Mouse (Mus musculus) urinary bladder, adult 2 months (tissue): Measurements from ENCODE around the gene Samhd1. TPM values are rescaled to one million over a fixed set of nuclear protein-coding genes. Genes with fewer than 3 reads are reported as not detected.
"Not testable (repeated sequence)": the region's sequence is repeated elsewhere in the genome, so short reads cannot be mapped to it uniquely, and the experiment has no call there.

Experiments
- DNase-seq: peaks from one replicate; pipeline ENCODE4 v3.0.0; 2022; ENCODE audit warnings: low spot score
- polyA plus RNA-seq: library from polyadenylated mRNA; depleted of rRNA; stranded (reverse); fragments of >200 nt; gene quantifications from 2 replicates; pipeline ENCODE4 v1.2.3, GENCODE M21; 2012; rRNA removed

Gene Samhd1
- 57.2 and 77.9 TPM in 2 replicates for polyA plus RNA-seq

DNA sequence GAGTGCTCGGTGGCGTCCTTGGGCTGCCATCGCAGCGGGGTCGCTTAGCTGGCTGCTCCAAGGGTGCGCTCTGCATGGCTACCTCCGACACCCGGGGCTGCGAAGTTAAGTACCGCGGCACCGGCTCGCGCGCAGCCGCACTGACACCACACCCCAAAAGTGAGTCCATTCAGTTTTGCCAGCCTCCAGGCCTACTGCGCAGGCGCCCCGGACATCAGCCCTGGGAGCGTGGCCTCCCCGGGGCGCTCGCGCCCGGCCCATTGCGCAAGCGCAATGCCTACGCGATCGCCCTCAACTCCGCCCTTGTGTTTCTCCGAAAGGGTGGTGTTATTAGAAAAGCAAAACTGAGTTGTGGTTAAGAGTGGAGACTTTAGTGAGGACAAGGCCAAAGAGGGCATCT lies at the start of gene Samhd1:
TSS of gene Samhd1 (minus strand) at position 252 of the 400 bp plus-strand sequence.
- peak; percentile 90 for DNase-seq

DNA sequence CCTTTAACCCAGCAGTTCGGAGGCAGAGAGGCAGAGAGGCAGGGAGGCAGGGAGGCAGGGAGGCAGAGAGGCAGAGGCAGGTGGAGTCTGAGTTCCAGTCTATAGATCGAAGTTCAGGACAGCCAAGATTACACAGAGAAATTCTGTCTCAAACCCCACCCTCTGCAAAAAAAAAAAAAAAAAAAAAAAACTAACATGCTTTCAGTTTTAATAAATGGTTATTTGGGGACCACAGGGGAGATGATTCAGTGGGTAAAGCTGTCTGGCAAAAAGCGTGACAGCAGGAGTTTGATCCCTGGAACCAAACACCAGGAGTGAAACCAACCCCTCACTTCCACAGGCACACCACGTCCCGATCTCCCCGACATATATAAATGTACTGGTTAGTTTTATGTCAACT lies 43.1 kb upstream of the Samhd1 start:
- DNase-seq = no peak

DNA sequence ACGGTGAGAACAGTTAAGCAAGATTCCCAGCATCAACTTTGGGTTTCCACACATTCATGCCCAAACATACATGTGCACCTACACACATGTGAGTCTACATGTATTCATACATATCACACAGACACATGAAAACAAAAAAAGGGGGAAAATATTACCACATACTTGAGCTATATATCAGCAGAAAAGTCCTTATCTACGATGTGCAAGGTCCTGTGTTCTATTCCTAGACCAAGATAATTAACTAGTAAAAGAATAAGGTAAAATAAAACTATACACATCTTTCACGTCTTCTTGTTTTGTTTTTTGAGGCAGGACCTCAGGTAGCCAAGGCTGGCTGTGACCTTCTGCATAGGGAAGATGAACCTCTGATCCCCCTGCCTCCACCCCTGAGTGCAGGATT lies 41.2 kb upstream of the Samhd1 start:
- no peak for DNase-seq

DNA sequence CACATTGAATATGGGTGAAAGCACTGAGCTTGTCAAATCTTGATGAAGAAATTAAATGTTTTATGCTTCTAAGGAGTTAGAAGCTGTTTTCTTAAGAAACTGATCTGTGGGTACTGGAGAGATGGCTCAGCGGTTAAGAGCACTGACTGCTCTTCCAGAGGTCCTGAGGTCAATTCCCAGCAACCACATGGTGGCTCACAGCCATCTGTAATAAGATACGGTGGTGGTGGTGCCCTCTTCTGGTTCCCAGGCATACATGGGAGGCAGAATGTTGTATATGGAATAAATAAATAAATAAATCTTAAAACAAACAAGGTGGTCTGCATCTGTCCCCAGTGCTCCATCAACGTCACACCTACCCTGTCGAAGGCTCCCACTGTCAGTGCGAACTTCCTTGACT lies 39.4 kb upstream of the Samhd1 start:
- no peak for DNase-seq

DNA sequence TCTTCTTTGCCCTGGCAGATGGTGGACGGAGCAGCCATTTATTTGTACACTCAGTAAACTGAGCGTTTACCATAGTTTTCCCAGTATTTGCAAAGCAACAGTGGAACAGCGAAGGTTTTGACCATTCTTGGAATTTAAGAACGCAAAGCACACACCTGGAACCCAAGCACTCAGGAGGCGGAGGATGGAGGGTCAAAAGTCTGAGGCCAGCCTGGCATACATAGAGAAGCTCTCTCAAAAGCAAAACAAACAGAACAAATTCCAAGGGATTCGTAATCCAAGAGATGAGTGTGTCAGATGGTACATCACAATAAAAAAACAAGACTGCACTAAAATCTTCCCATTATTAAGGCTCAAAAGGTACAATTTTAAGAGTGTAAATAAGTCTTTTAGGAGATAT lies 38.5 kb upstream of the Samhd1 start:
- no peak for DNase-seq

DNA sequence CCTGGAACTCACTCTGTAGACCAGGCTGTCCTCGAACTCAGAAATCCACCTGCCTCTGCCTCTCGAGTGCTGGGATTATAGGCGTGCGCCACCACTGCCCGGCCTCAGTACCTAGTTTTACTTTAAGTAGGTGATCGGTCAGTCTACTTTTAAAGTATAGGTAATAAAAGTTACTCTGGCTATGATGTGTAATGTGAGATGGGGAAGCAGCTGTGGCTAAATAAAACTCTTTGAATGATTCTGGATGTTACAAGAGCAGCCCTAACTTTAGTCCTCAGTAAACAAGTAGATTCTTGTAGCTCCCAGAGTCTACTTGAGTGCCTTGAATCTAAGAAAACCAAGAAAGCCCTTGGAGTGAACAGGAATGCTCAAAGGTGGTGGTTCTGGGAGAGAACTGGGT lies 37.9 kb upstream of the Samhd1 start:
- DNase-seq = no peak

DNA sequence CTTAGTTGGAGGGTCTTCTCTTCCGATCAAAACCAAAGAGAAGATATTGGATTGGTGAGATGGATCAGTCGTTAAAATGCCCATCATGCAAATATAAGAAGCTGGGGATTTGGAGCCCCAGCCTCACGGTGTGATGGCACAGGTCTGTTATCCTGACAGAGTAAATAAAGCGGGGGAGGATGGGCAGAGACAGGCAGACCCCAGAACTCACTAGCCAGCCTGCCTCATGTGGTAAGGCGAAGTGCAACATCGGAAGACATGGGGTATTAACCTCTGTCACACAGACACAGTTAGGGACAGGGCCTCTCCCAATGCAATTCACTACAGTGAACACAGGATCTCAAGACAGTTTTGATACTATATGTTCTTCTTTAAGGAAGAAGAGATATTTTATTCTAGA lies 35.6 kb upstream of the Samhd1 start:
- no peak for DNase-seq

DNA sequence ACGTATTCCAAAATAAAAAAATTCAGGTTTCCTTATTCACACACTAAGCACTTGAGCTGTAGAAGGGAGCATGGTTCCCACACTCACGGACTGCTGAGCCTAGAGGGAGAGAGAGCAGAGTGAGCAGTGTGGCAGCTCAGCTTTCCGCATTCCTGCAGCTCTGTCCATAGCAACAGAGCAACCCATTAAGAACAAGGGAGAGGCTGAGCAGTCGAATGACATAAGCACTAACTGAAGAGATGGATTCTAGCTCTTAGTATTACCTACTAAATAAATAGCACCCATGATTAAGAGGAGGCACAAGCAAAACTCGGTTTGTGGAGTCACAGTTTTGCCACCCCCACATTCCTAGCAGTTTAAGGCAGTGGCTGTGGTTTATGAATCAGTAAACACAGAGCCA lies 35.1 kb upstream of the Samhd1 start:
- DNase-seq = no peak

DNA sequence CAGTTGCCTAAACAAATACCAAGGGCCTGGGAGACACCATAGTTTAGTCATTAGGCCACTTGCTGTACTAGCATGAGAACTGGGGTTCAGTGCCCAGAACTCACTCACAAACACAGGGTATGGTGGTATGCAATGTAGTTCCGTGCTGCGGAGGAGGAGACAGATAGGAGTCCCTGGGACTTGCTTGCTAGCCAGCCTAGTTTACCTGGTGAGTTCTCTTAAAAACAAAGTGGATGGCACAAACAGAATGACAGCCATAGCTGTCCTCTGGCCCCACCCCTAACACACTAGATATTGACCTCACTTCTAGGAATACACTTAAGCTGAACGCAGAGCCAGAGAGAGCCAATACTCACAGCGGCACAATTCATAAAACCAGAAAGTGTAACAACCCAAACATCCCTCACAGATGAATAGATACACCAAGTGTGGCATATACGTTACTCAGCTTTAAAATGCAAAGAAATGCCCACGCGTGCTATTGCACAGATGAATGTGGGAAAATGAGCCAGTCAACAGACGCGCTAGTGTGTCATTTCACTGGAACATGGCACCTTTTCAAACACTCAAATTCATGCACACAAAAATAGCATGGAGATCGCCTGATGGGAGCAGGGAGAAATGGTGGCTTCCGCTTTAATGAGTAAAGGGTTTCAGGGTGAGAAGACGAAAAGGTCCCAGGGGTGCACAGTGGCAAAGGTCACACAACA lies 31.5 kb upstream of the Samhd1 start:
- DNase-seq = no peak

DNA sequence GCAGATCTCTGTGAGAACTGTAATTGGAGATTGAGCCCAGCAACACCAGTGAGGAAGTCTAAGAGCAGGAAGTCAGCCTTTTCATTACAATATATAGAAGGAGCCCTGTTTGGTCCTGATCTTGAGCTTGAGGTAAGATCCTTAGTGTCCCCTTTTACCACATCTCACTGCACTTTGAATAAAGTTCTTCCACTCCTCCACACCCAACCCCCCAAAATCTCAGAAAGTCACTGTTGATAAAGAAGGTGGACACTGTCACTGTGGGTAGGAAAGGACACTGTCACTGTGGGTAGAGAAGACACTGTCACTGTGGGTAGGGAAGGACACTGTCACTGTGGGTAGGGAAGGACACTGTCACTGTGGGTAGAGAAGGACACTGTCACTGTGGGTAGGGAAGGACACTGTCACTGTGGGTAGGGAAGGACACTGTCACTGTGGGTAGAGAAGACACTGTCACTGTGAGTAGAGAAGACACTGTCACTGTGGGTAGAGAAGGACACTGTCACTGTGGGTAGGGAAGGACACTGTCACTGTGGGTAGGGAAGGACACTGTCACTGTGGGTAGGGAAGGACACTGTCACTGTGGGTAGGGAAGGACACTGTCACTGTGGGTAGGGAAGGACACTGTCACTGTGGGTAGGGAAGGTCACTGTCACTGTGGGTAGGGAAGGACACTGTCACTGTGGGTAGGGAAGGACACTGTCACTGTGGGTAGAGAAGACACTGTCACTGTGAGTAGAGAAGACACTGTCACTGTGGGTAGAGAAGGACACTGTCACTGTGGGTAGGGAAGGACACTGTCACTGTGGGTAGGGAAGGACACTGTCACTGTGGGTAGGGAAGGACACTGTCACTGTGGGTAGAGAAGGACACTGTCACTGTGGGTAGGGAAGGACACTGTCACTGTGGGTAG lies 30.5 kb upstream of the Samhd1 start:
- not testable (repeated sequence) for DNase-seq

DNA sequence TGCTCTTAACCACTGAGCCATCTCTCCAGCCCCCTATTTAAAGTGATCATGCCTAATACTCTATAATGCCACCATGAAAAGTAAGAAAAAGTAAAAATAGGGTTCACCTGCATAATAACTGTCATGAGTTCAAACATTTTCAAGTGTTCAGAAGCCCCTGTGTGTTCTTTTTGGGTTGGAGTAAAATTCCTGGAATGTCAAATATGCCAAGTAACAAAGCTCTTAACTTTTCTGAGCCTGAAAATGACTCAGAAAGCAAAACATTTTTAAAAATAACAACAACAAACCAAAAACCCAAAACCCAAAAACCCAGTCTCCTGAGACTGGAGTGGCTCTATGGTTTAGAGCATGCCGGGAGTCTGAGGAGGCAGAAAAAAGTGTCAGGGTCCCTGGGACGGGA lies 29.0 kb upstream of the Samhd1 start:
- no peak for DNase-seq

DNA sequence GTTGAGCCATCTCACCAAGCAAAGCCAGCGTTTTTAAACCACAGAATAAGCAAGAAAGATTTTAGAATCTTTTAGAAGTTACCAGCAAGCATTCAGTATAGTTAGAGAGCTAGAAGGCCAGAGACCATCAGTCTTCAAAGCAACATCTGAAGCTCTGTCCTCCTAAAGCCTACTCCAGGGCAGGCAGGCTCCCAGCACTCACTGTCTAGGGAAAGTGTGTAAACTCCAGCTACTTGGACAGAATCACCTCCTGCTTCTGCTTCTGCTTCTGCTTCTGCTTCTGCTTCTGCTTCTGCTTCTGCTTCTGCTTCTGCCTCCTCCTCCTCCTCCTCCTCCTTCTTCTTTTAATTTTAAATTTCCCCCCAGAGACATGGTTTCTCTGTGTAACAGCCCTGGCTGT lies 21.0 kb upstream of the Samhd1 start:
- no peak for DNase-seq

DNA sequence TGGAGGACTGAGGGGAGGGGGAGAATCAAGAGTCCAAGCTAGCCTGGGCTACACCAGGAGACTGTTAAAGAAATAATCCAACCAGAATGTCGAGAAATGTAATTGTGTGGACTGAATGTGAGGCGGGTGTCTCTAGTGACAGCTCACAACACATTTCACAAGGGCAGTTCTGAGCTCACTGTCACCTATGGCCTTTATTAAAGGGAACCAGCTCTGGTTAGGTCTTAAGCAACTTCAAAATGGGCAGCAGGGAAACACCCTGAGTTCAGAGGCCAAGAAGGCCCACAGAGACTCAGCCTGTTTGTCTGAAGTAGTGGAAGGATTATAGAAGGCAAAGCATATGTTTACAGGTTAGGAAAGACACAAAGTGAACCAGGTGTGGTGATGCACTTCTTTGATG lies 18.2 kb upstream of the Samhd1 start:
- no peak for DNase-seq

DNA sequence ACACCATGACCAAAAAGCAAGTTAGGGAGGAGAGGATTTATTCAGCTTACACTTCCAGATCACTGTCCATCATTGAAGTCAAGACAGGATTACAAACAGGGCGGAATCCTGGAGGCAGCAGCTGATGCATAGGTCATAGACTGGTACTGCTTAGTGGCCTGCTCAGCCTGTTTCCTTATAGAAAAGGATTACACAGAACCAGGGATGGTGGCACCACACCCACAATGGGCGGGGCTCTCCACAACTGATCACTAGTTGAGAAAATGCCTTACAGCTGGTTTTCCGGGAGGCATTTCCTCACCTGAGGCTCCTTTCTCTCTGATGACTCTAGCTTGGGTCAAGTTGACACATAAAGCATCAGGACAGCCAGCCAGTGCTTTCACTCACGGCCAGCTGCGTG lies 13.4 kb upstream of the Samhd1 start:
- no peak for DNase-seq

DNA sequence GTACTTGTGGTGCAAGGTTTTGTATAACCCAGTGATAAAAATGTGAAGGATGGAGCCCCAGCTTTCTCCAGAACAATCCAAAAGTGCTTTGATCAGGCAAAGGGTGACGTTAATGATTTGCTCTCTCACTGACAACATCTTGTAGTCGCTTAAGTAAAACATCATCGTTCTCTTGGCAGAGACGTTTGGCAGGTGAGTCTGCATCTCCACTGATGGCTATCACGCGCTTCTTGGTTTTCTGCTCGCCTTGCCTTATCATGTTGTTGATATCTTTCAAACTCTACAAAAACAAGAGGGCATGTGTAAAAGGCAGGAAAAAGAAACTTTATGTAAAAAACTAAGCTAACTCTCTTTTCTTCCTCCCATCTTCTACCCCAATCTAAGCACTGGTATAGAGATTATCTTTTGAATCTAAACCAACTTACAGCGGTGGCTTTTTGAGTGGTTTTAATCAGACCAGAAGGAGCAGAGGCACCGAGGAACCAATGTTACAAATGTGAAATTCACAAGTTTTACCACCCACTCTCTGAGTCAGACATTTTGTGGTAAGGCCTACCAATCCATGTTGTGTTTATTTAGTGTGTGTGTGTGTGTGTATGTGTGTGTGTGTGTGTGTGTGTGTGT lies 12.4 kb upstream of the Samhd1 start:
- no peak for DNase-seq

DNA sequence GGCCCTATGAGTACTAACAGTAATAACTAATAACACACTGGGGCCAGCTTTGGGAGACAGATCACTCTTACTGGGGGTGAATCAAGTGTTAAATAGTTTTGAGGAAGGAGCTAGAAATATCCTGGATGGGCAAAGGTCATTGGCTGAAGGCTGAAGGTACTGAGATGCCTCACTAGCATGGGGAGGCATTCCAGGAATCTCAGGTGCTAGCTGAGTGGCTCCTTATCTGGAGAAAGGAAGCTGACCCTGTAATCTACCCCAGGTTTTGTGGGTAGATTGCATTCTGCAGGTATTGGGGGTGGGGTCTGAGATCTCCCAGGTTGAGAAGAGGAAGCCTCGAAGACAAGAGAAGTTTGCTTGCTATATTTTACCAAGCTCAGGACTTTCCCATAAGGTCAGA lies 10.1 kb upstream of the Samhd1 start:
- DNase-seq = no peak

DNA sequence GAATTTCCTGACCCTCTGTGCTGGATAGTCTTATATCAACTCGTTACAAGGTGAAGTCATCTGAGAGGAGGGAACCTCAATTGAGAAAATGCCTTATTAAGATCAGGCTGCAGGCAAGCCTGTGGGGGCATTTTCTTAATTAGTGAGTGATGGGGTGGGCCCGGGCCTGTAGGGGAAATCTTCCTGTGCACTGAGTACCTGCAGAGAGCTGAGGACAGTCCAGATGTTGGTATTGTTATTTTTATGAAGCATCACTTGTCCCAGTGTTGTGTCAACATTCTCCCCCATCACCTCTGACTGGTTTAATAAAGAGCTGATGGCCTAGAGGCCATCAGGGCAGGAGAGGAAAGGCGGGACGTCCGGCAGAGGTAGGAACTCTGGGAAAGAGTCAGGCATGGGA lies 9.1 kb upstream of the Samhd1 start:
- DNase-seq = no peak

DNA sequence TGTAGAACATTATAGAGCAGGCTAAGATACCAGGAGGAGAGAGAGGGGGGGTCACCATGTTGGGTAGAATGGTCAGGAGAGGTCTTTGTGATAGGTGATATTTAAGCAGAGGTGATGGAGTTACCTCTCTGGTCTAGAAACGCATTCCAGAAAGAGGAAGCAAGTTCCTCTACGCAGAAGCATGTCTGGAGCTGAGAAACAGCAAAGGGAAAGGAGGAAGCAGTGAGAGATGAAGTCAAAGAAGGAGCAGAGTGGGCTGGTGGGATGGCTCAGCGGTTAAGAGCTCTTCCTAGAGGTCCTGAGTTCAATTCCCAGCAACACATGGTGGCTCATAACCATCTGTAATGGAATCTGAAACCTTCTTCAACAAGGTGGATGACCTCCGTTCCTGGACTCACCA lies 6.9 kb upstream of the Samhd1 start:
- no peak for DNase-seq

DNA sequence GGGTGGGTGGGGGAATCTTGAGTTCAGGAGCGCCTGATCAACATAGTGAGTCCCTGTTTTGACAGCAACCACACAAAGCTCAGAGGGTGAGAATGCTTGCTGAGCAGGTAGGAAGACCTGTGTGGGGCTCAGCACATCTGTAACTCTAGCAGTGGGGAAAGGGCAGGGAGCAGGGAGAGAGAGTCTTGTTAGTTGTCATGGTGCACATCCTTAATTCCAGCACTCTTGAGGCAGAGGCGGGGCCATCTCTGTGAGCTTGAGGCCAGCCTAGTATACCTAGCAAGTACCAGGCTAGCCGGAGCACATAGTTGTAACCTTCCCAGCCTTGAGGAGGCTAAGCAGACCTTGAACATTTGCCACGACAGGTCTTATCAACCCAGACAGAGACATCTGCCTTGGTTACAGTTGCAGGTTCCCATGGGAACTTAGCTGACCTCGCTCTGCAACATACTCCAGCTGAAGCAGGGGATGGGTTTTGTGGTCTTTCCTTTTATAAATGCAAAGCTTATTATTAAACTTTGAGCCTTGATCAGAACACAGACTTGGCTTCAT lies 4.3 kb upstream of the Samhd1 start:
- DNase-seq = no peak

DNA sequence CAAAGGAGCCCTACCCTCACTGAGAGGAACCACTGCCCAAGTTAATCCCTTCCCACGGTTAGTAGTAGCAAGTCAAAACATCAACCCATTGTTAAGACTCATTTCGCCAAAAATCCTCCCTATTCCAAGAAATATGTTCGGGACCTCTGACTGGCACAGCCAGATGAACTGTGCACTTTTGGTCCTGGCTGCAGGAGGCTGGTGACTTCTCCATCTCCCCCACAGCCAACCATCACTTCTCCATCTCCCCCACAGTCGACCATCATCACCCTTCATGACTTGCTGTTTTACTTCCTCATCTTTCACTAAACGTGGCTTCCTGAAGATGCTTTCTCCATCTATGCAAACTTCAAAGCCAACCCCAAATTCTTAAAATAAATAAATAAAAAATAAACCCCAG lies 3.7 kb upstream of the Samhd1 start:
- no peak for DNase-seq

DNA sequence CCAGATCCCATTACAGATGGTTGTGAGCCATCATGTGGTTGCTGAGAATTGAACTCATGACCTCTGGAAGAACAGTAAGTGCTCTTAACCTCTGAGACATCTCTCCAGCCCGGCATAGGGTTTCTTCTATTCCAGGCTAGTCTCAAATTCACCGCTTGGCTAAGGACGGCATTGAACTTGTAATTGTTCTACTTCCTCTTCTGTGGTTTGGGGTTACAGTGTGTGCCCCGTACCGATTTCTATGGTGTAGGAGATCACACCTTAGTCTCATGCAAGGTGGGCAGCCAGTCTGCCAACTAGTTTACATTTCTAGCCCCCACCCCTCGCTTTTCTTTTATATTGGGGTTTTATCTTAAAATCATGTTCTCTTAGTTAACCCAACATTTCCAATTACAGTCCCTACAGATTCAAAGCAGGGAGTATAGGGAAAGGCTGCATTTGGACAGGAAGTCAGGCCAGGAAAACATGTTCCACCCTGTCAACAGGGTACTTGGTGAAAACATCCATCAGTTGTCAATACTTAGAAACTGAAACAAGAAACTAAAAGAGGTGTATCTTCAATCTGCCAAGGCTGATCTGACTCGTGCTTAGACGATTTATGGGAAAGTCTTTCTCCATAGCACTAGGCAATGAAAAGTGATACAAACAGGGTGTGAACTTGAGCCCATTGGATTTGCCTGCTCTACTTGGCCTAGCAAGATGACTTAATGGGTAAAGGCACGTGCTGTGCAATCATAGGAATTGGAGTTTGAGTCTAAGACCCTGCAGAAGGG lies 3.1 kb upstream of the Samhd1 start:
- DNase-seq = no peak

DNA sequence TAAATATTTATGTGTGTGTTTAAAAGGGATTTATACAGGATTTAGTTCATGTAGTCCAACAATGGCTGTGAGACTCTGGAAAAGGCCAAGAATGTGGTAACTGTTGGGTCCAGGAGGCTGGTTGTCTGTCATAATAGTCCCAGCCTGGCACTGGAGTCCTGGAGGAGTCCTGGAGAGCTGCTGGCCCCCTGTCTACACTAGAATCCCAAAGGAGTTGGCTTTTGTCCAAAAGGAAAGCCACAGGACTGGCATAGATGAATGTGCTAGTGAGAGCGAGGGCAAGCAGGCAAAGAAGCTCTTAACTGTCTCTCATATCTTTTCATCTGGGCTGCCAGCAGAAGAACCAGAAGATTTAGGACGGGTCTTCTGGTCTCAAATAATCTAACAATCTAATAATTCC lies 1.6 kb upstream of the Samhd1 start:
- no peak for DNase-seq
